Mouse (Mus musculus) stomach, embryonic 15.5 days (tissue): ENCODE results near the gene Gm45785. TPM values are rescaled to one million over a fixed set of nuclear protein-coding genes. Genes with fewer than 3 reads are reported as not detected.
A peak's percentile ranks its signal among the peaks of the same experiment; 100 is the strongest.

Experiments used
- ATAC-seq: fragments of 200-750 bp; cut with Nextera tagmentation; 2 replicates; pipeline ENCODE4 v1.8.0; 2017; ENCODE audit warnings: low read depth, moderate number of reproducible peaks, moderate TSS enrichment; ENCODE audit not compliant: insufficient read depth, low FRiP score
- H3K27ac ChIP-seq: fragments of 300-500 bp; sonication (generic); 2 replicates; pipeline ENCODE4 v1.5.1; 2015; ENCODE audit warnings: mild to moderate bottlenecking, inconsistent platforms
- H3K27me3 ChIP-seq: fragments of 300-500 bp; sonication (generic); replicated peaks from 2 replicates; pipeline ENCODE4 v1.6.1; 2015; ENCODE audit warnings: inconsistent platforms
- H3K36me3 ChIP-seq: fragments of 300-500 bp; sonication (generic); 2 replicates; pipeline ENCODE4 v1.6.1; 2015; ENCODE audit warnings: inconsistent platforms
- H3K4me1 ChIP-seq: fragments of 300-500 bp; sonication (generic); 2 replicates; pipeline ENCODE4 v1.6.1; 2015; ENCODE audit warnings: inconsistent platforms
- H3K4me2 ChIP-seq: fragments of 300-500 bp; sonication (generic); 2 replicates; pipeline ENCODE4 v1.6.1; 2015; ENCODE audit warnings: mild to moderate bottlenecking, inconsistent platforms
- H3K4me3 ChIP-seq: fragments of 300-500 bp; sonication (generic); replicated peaks from 2 replicates; pipeline ENCODE4 v1.5.1; 2015; ENCODE audit warnings: inconsistent platforms
- H3K9ac ChIP-seq: fragments of 300-500 bp; sonication (generic); 2 replicates; pipeline ENCODE4 v1.6.1; 2015; ENCODE audit warnings: inconsistent platforms
- H3K9me3 ChIP-seq: fragments of 300-500 bp; sonication (generic); 2 replicates; pipeline ENCODE4 v1.6.1; 2016; ENCODE audit warnings: inconsistent platforms
- WGBS: fragments of 180-500 bp; shearing (Covaris S2); methylation state at CpG from one replicate; pipeline ENCODE4 v1.1.7; 2015; 5-methylcytosine and 5-hydroxymethylcytosine counted together
- polyA plus RNA-seq: library from polyadenylated mRNA; unstranded; fragments of >200 nt; fragmentation: Nextera tagmentation; extraction: Ambion mirVana; gene quantifications from 2 replicates; pipeline ENCODE4 v1.2.1, GENCODE M21; 2015

The Gm45785 gene
- polyA plus RNA-seq, 1 experiment from 2014 or later = not detected

DNA sequence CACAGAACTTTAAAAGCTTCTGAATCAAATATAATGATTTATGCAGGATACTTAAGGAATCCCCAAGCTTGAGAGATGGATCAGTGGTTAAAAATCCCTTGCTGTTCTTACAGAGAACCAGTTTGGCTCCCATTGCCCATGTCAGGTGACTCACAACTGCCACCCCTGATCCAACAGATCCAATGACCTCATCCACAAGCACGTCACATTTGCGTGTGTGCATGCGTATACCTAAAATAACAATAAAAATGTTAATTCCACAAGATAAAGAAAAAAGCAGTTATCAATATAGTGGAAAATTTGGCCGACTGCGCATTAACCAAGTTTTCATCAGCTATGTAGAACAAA is 34.9 kb downstream of the Gm45785 start:
- Histone ChIP-seq H3K4me3 (peak overlapping the region; percentile 41), H3K4me2 (peak overlapping the region; percentile 63), H3K4me1 (no peaks in the 10 kb centered on the region), H3K36me3 (no peaks in the 10 kb centered on the region), H3K9me3 (no peaks in the 10 kb centered on the region), H3K9ac (no peak overlapping the region), H3K27ac (no peak overlapping the region), H3K27me3 (no peaks in the 10 kb centered on the region)
- 51% methylated on average over 5 of the region's 5 CpGs for WGBS
- ATAC-seq = no peak

- 49% methylated on average over 4 of the region's 4 CpGs for WGBS
- Histone ChIP-seq H3K27me3 (no peaks in the 10 kb centered on the region), H3K4me2 (no peak overlapping the region), H3K4me1 (no peaks in the 10 kb centered on the region), H3K9me3 (no peaks in the 10 kb centered on the region), H3K27ac (no peak overlapping the region), H3K36me3 (no peaks in the 10 kb centered on the region), H3K9ac (no peak overlapping the region), H3K4me3 (no peak overlapping the region)
- ATAC-seq = no peak
Measured at GRCm38 (mm10) chr7:140820173-140820572, 36.0 kb downstream of the Gm45785 start.

DNA sequence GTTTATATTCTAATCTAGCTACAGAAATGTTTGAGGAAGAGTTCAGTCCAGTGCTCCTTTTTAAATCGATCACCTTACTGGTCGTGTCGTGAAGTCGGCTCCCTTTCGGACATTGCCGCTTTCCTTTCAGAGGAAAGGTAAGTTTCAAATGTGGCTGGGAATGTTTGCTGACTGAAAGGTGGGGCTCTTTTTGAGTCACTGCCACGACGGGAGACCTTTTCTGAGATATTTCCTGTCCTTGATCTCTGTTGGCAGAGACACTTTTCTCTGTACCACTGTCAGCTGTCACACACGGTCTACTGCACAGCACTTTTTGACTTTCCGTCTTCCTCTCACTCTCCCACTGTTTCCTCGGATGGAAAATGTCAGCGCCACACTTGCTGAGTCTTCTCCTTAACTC is 43.3 kb downstream of the Gm45785 start:
- Histone ChIP-seq H3K9me3 (no peaks in the 10 kb centered on the region), H3K36me3 (no peaks in the 10 kb centered on the region), H3K9ac (no peak overlapping the region), H3K4me2 (no peak overlapping the region), H3K27ac (no peak overlapping the region), H3K27me3 (no peaks in the 10 kb centered on the region), H3K4me1 (no peaks in the 10 kb centered on the region), H3K4me3 (no peak overlapping the region)
- ATAC-seq = no peak
- WGBS = 87% methylated on average over 12 of the region's 12 CpGs

DNA sequence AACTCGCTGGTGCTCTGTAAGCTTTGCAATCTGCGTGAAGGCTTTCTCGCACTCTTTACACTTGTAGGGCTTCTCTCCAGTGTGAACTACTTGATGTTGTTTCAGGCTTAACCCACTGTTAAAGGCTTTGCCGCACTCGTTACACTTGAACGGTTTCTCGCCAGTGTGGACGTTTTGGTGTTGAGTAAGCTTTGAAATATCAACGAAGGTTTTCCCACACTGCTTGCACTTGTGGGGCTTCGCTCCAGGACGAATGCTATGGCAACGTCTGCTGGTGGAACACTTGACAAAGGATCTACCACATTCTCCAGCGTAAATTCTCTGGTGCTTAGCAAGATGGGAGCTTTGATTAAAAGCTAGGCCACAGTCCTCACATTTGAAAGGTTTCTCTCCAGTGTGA is 44.4 kb downstream of the Gm45785 start:
- H3K4me1 ChIP-seq = no peaks in the 10 kb centered on the region
- no peaks in the 10 kb centered on the region for H3K36me3 ChIP-seq
- H3K9ac ChIP-seq = no peak overlapping the region
- no peak overlapping the region for H3K4me2 ChIP-seq
- no peak overlapping the region for H3K4me3 ChIP-seq
- WGBS = 87% methylated on average over 13 of the region's 13 CpGs
- no peak overlapping the region for H3K27ac ChIP-seq
- H3K9me3 ChIP-seq = no peaks in the 10 kb centered on the region
- no peaks in the 10 kb centered on the region for H3K27me3 ChIP-seq
- no peak for ATAC-seq

DNA sequence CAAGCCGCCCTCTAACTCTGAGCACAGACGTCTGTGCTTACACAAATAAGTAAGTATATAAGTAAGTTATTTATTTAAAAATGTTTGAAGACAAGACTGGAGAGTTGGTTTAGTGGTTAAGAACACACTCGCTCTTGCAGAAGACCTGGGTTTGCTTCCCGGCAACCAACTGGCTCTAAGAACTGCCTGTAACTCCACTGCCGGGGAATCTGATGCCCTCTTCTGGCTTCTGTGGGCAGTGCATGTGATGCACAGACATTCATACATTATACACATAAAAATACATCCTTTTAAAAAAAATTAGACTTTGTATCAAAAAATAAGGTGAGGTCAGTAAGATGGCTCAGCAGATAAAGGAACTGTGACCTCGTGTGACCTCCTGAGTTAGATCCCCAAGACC is 45.6 kb downstream of the Gm45785 start:
- WGBS = 89% methylated on average over 6 of the region's 6 CpGs
- no peak for ATAC-seq
- Histone ChIP-seq H3K27ac (no peak overlapping the region), H3K27me3 (no peaks in the 10 kb centered on the region), H3K4me3 (no peak overlapping the region), H3K36me3 (no peaks in the 10 kb centered on the region), H3K4me1 (no peaks in the 10 kb centered on the region), H3K4me2 (no peak overlapping the region), H3K9ac (no peak overlapping the region), H3K9me3 (no peaks in the 10 kb centered on the region)

DNA sequence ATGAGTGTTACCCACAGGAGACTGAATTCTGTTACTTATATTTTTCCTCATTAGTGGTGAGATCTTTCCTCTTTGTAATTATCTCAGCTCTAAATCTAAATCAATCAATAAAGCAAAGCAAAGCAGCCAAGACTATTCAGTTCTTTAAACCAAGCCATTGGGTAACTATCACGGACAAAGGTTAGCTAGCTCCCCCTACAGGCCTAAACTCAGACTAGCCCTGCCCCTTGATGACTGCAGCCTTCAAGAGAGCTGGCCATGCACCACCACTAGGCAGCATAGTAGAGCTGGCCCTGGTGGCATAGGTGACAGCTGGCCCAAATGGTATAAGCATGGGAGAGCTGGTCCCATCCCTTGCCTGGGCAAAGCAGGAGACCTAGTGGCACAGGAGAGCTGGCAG is 50.4 kb downstream of the Gm45785 start:
- Histone ChIP-seq H3K4me2 (no peak overlapping the region), H3K4me1 (no peaks in the 10 kb centered on the region), H3K9me3 (no peaks in the 10 kb centered on the region), H3K27me3 (no peaks in the 10 kb centered on the region), H3K27ac (no peak overlapping the region), H3K36me3 (no peaks in the 10 kb centered on the region), H3K9ac (no peak overlapping the region), H3K4me3 (no peak overlapping the region)
- 19% methylated on average over 1 of the region's 1 CpGs for WGBS
- ATAC-seq = no peak

DNA sequence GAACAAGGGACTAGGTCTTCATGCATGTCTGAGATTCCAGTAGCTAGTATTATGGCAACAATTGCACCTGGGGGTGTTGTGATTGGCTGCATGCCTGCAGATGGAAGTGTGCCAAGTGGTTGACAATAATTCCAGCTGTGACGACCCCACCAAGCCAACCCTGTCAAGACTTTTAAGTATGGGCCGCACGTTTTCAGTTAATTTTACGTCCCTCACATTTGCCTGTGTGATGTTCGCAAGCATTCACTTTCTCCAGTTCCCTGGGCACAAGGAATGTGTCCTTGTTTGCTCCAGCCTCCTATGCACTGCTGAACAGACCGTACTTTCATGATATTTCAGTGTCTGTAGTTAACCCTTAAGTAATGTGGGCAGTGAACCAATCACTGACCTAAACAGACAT is 53.5 kb downstream of the Gm45785 start:
- no peak overlapping the region for H3K4me2 ChIP-seq
- H3K4me3 ChIP-seq = no peak overlapping the region
- no peak overlapping the region for H3K9ac ChIP-seq
- H3K36me3 ChIP-seq = no peaks in the 10 kb centered on the region
- H3K9me3 ChIP-seq = no peaks in the 10 kb centered on the region
- H3K27ac ChIP-seq = no peak overlapping the region
- 66% methylated on average over 6 of the region's 6 CpGs for WGBS
- H3K4me1 ChIP-seq = no peaks in the 10 kb centered on the region
- H3K27me3 ChIP-seq = no peaks in the 10 kb centered on the region
- no peak for ATAC-seq

DNA sequence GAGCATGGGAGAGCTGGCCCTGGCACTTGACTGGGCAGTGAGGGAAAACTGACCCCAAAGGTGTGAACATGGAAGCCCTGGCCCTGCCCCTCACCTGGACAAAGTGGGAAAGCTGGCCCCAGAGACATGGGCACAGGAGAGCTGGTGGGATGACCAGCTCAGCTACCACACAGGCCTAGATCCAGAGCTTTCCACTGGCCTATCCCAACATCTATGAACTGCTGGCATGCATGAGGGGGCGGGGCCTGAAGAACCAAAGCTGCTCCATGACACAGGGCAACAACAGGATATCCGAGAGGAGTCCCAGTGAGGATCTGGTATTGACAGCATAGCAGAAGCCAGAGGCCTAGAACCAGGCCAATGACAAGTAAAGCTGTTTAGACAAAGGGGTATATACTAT is 57.9 kb downstream of the Gm45785 start:
- Histone ChIP-seq H3K27ac (no peak overlapping the region), H3K9me3 (no peaks in the 10 kb centered on the region), H3K4me2 (no peak overlapping the region), H3K27me3 (no peaks in the 10 kb centered on the region), H3K9ac (no peak overlapping the region), H3K36me3 (no peaks in the 10 kb centered on the region), H3K4me1 (no peaks in the 10 kb centered on the region), H3K4me3 (no peak overlapping the region)
- WGBS = 69% methylated on average over 2 of the region's 2 CpGs
- ATAC-seq = no peak

GRCm38 (mm10) chr7:140797619-140798018 is 58.5 kb downstream of the Gm45785 start:
- H3K36me3 ChIP-seq = no peaks in the 10 kb centered on the region
- H3K4me2 ChIP-seq = no peak overlapping the region
- no peaks in the 10 kb centered on the region for H3K27me3 ChIP-seq
- ATAC-seq = no peak
- H3K9ac ChIP-seq = no peak overlapping the region
- no peaks in the 10 kb centered on the region for H3K9me3 ChIP-seq
- H3K27ac ChIP-seq = no peak overlapping the region
- H3K4me1 ChIP-seq = no peaks in the 10 kb centered on the region
- WGBS = 88% methylated on average over 3 of the region's 3 CpGs
- no peak overlapping the region for H3K4me3 ChIP-seq

DNA sequence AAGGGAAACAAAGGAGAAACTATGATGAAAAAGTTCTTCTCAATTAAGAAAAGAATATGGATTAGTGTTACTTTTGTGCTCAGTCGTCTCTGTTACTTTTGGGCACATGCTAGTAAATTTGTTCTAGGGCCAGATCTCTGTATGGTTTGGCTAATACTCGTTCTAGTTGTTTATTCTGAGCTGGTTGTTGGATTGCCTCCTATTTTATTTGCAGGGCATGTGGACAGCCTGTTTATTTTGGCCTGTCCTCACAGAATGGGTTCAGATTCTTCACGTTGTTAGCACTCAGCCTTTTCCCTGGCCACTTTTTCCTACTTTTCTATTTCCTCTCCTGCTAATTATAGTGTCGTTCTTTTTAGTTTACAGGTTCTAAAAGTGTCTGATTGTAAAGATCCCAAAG is 62.6 kb downstream of the Gm45785 start:
- WGBS = 56% methylated on average over 4 of the region's 4 CpGs
- no peak overlapping the region for H3K4me3 ChIP-seq
- H3K4me2 ChIP-seq = no peak overlapping the region
- no peak overlapping the region for H3K9ac ChIP-seq
- no peaks in the 10 kb centered on the region for H3K9me3 ChIP-seq
- H3K4me1 ChIP-seq = no peaks in the 10 kb centered on the region
- H3K36me3 ChIP-seq = no peaks in the 10 kb centered on the region
- no peak for ATAC-seq
- no peak overlapping the region for H3K27ac ChIP-seq
- H3K27me3 ChIP-seq = no peaks in the 10 kb centered on the region

DNA sequence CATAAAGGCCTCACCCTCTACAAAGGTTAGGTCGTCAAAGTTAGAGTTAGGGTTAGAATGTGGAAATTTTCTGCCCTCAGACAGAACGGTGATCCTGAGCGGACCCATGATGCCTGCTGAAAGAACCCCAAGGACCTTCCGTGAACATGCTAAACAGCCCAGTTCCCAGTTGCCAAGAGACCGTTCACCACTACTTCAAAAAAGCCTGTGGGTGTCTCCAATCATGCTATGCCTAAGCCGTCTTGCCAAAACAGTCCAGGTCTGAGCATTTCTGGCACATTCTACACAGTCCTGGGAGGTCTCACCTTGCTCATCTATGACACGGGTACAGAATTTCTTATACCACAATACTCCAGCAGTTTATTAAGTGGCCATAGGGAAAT is 68.1 kb downstream of the Gm45785 start:
- no peak overlapping the region for H3K27ac ChIP-seq
- H3K4me1 ChIP-seq = no peaks in the 10 kb centered on the region
- 76% methylated on average over 7 of the region's 7 CpGs for WGBS
- H3K9ac ChIP-seq = no peak overlapping the region
- H3K27me3 ChIP-seq = no peaks in the 10 kb centered on the region
- H3K36me3 ChIP-seq = no peaks in the 10 kb centered on the region
- H3K4me2 ChIP-seq = no peak overlapping the region
- ATAC-seq = no peak
- no peaks in the 10 kb centered on the region for H3K9me3 ChIP-seq
- no peak overlapping the region for H3K4me3 ChIP-seq

- H3K4me2 ChIP-seq = no peak within 1 kb of the TSS
- H3K27ac ChIP-seq = no peak within 1 kb of the TSS
- no peaks in the 10 kb centered on the region for H3K27me3 ChIP-seq
- no peaks in the 10 kb centered on the region for H3K9me3 ChIP-seq
- no peak within 1 kb of the TSS for H3K9ac ChIP-seq
- 77% methylated on average over 33 of the region's 33 CpGs for WGBS
- no peaks in the 10 kb centered on the region for H3K36me3 ChIP-seq
- H3K4me1 ChIP-seq = no peaks in the 10 kb centered on the region
- H3K4me3 ChIP-seq = no peak within 1 kb of the TSS
- ATAC-seq = no peak
Measured at GRCm38 (mm10) chr7:140787406-140788052, 68.6 kb downstream of the Gm45785 start, which contains the start of gene Syce1. Gene Syce1, minus strand, starts transcription at chr7:140787852.

DNA sequence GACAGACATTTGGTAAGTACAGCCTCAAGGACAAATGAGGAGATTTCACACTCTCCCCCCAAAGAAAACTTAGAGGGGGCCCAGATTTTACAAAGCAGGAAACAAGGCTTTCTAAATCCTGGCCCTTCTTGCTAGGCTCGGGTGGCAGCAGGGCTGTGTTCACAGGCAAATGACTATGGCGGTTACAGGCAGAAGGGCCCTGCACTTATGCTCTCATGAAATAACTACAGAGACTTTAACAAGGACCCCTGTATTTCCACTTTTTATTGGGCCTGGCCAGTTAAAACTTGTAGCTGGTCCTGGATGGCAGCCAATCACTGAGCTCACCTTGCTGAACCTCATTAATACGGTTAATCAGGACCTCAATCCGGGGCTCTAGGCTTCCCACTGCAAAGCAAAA is 75.6 kb downstream of the Gm45785 start:
- 78% methylated on average over 4 of the region's 4 CpGs for WGBS
- Histone ChIP-seq H3K9ac (no peak overlapping the region), H3K4me3 (no peak overlapping the region), H3K27ac (no peak overlapping the region), H3K27me3 (no peaks in the 10 kb centered on the region), H3K36me3 (no peaks in the 10 kb centered on the region), H3K4me2 (no peak overlapping the region), H3K4me1 (no peaks in the 10 kb centered on the region), H3K9me3 (no peaks in the 10 kb centered on the region)
- ATAC-seq = no peak
